Mouse (Mus musculus) liver, embryonic 13.5 days (tissue): Measurements from ENCODE around the gene Chka. TPM values are rescaled to one million over a fixed set of nuclear protein-coding genes. Genes with fewer than 3 reads are reported as not detected.

Experiments
- ATAC-seq: fragments of 200-750 bp; cut with Nextera tagmentation; 2 replicates; pipeline ENCODE4 v1.8.0; 2017; ENCODE audit warnings: low read depth, mild to moderate bottlenecking, moderate number of reproducible peaks, moderate library complexity
- DNase-seq: peaks from one replicate; pipeline ENCODE4 v3.0.0; 2022
- H3K27ac ChIP-seq: fragments of 300-500 bp; sonication (generic); 2 replicates; pipeline ENCODE4 v1.5.1; 2015; ENCODE audit warnings: moderate library complexity, mild to moderate bottlenecking, inconsistent platforms
- H3K27me3 ChIP-seq: fragments of 300-500 bp; sonication (generic); 2 replicates; pipeline ENCODE4 v1.6.1; 2015; ENCODE audit warnings: mild to moderate bottlenecking, inconsistent platforms
- H3K36me3 ChIP-seq: fragments of 300-500 bp; sonication (generic); 2 replicates; pipeline ENCODE4 v1.6.1; 2015; ENCODE audit warnings: mild to moderate bottlenecking, inconsistent platforms
- H3K4me1 ChIP-seq: fragments of 300-500 bp; sonication (generic); replicated peaks from 2 replicates; pipeline ENCODE4 v1.6.1; 2015; ENCODE audit warnings: inconsistent platforms
- H3K4me2 ChIP-seq: fragments of 300-500 bp; sonication (generic); 2 replicates; pipeline ENCODE4 v1.6.1; 2015; ENCODE audit warnings: inconsistent platforms, mild to moderate bottlenecking, moderate library complexity
- H3K4me3 ChIP-seq: fragments of 300-500 bp; sonication (generic); replicated peaks from 2 replicates; pipeline ENCODE4 v1.5.1; 2015; ENCODE audit warnings: mild to moderate bottlenecking, inconsistent platforms
- H3K9ac ChIP-seq: fragments of 300-500 bp; sonication (generic); 2 replicates; pipeline ENCODE4 v1.6.1; 2015; ENCODE audit warnings: mild to moderate bottlenecking, inconsistent platforms
- H3K9me3 ChIP-seq: fragments of 300-500 bp; sonication (generic); replicated peaks from 2 replicates; pipeline ENCODE4 v1.6.1; 2016; ENCODE audit warnings: inconsistent platforms
- WGBS: fragments of 180-500 bp; shearing (Covaris S2); methylation state at CpG from one replicate; pipeline ENCODE4 v1.1.7; 2015; ENCODE audit not compliant: insufficient replicate concordance; 5-methylcytosine and 5-hydroxymethylcytosine counted together
- polyA plus RNA-seq: library from polyadenylated mRNA; unstranded; fragments of >200 nt; fragmentation: Nextera tagmentation; extraction: Ambion mirVana; gene quantifications from 2 replicates; pipeline ENCODE4 v1.2.1, GENCODE M21; 2015

Gene Chka
- polyA plus RNA-seq, 1 experiment from 2014 or later, result 15.8 TPM

- peaks cover 23% of the 10 kb centered on the region for H3K4me1 ChIP-seq
- H3K27me3 ChIP-seq, result no peaks in the 10 kb centered on the region
- H3K36me3 ChIP-seq, result no peaks in the 10 kb centered on the region
- DNase-seq, result no peak
- H3K4me3 ChIP-seq, result no peak overlapping the region
- no peak overlapping the region for H3K9ac ChIP-seq
- H3K9me3 ChIP-seq, result no peaks in the 10 kb centered on the region
- ATAC-seq, result no peak
- 37% methylated on average over 10 of the region's 10 CpGs for WGBS
- H3K27ac ChIP-seq, result peak overlapping the region; percentile 29; the same call in 1 of the 2 replicates
- H3K4me2 ChIP-seq, result no peak overlapping the region
Observed at GRCm38 (mm10) chr19:3922661-3923371, 71.2 kb downstream of the Chka start.

- 0 out of 2 replicates have a peak, but pooled peaks have one; percentile 1 for ATAC-seq
- 54% methylated on average over 13 of the region's 13 CpGs for WGBS
Observed at GRCm38 (mm10) chr19:3923586-3923985, 72.0 kb downstream of the Chka start.

GRCm38 (mm10) chr19:3924190-3924589 is 72.6 kb downstream of the Chka start:
- no peaks in the 10 kb centered on the region for H3K36me3 ChIP-seq
- DNase-seq (no peak), ATAC-seq (no peak)
- H3K9ac ChIP-seq, result no peak overlapping the region
- H3K4me1 ChIP-seq, result peaks cover 23% of the 10 kb centered on the region
- no peak overlapping the region for H3K4me3 ChIP-seq
- H3K4me2 ChIP-seq, result no peak overlapping the region
- H3K9me3 ChIP-seq, result no peaks in the 10 kb centered on the region
- 71% methylated on average over 8 of the region's 8 CpGs for WGBS
- no peaks in the 10 kb centered on the region for H3K27me3 ChIP-seq
- H3K27ac ChIP-seq, result no peak overlapping the region

More at GRCm38 (mm10) chr19:3923586-3923985, 72.0 kb downstream of the Chka start:
- peaks cover 23% of the 10 kb centered on the region for H3K4me1 ChIP-seq
- H3K9ac ChIP-seq, result no peak overlapping the region
- H3K27ac ChIP-seq, result 0 out of 2 replicates have a peak overlapping the region, but pooled peaks have one; percentile 29
- H3K36me3 ChIP-seq, result no peaks in the 10 kb centered on the region
- no peaks in the 10 kb centered on the region for H3K27me3 ChIP-seq
- H3K4me2 ChIP-seq, result no peak overlapping the region
- no peaks in the 10 kb centered on the region for H3K9me3 ChIP-seq
- no peak overlapping the region for H3K4me3 ChIP-seq
- DNase-seq, result no peak

GRCm38 (mm10) chr19:3924868-3925267 is 73.3 kb downstream of the Chka start:
- Histone ChIP-seq H3K36me3 (no peaks in the 10 kb centered on the region), H3K4me1 (peaks cover 27% of the 10 kb centered on the region), H3K9ac (no peak overlapping the region), H3K9me3 (no peaks in the 10 kb centered on the region), H3K4me2 (no peak overlapping the region), H3K4me3 (no peak overlapping the region), H3K27ac (no peak overlapping the region), H3K27me3 (no peaks in the 10 kb centered on the region)
- DNase-seq, result no peak
- WGBS, result 69% methylated on average over 7 of the region's 7 CpGs
- ATAC-seq, result no peak

GRCm38 (mm10) chr19:3925859-3926258 is 74.3 kb downstream of the Chka start:
- ATAC-seq (no peak), DNase-seq (no peak)
- H3K9me3 ChIP-seq, result no peaks in the 10 kb centered on the region
- no peak overlapping the region for H3K4me2 ChIP-seq
- peaks cover 37% of the 10 kb centered on the region for H3K4me1 ChIP-seq
- no peak overlapping the region for H3K9ac ChIP-seq
- WGBS, result 71% methylated on average over 6 of the region's 6 CpGs
- H3K27ac ChIP-seq, result no peak overlapping the region
- no peaks in the 10 kb centered on the region for H3K27me3 ChIP-seq
- H3K36me3 ChIP-seq, result no peaks in the 10 kb centered on the region
- no peak overlapping the region for H3K4me3 ChIP-seq

- no peaks in the 10 kb centered on the region for H3K36me3 ChIP-seq
- ATAC-seq, result no peak
- no peak overlapping the region for H3K9ac ChIP-seq
- H3K27ac ChIP-seq, result peak overlapping the region; percentile 18; the same call in 1 of the 2 replicates
- 48% methylated on average over 3 of the region's 3 CpGs for WGBS
- no peak overlapping the region for H3K4me3 ChIP-seq
- no peaks in the 10 kb centered on the region for H3K9me3 ChIP-seq
- peaks cover 37% of the 10 kb centered on the region for H3K4me1 ChIP-seq
- H3K4me2 ChIP-seq, result no peak overlapping the region
- no peaks in the 10 kb centered on the region for H3K27me3 ChIP-seq
- DNase-seq, result no peak
Observed at GRCm38 (mm10) chr19:3926279-3926678, 74.7 kb downstream of the Chka start.

GRCm38 (mm10) chr19:3926685-3927084 is 75.1 kb downstream of the Chka start:
- no peaks in the 10 kb centered on the region for H3K9me3 ChIP-seq
- no peak overlapping the region for H3K9ac ChIP-seq
- H3K27ac ChIP-seq, result peak overlapping the region; percentile 18; the same call in 1 of the 2 replicates
- no peak overlapping the region for H3K4me2 ChIP-seq
- DNase-seq (no peak), ATAC-seq (no peak)
- H3K4me3 ChIP-seq, result no peak overlapping the region
- H3K27me3 ChIP-seq, result no peaks in the 10 kb centered on the region
- no peaks in the 10 kb centered on the region for H3K36me3 ChIP-seq
- WGBS, result 70% methylated on average over 6 of the region's 6 CpGs
- peaks cover 37% of the 10 kb centered on the region for H3K4me1 ChIP-seq

- DNase-seq (no peak), ATAC-seq (no peak)
- H3K36me3 ChIP-seq, result no peaks in the 10 kb centered on the region
- no peak overlapping the region for H3K27ac ChIP-seq
- no peak overlapping the region for H3K9ac ChIP-seq
- no peaks in the 10 kb centered on the region for H3K9me3 ChIP-seq
- no peak overlapping the region for H3K4me2 ChIP-seq
- WGBS, result 66% methylated on average over 4 of the region's 4 CpGs
- H3K27me3 ChIP-seq, result no peaks in the 10 kb centered on the region
- H3K4me3 ChIP-seq, result no peak overlapping the region
- peaks cover 32% of the 10 kb centered on the region for H3K4me1 ChIP-seq
Observed at GRCm38 (mm10) chr19:3927989-3928388, 76.4 kb downstream of the Chka start.

- Histone ChIP-seq H3K9ac (no peak overlapping the region), H3K36me3 (no peaks in the 10 kb centered on the region), H3K27me3 (no peaks in the 10 kb centered on the region), H3K4me1 (peaks cover 25% of the 10 kb centered on the region), H3K4me3 (no peak overlapping the region), H3K9me3 (no peaks in the 10 kb centered on the region), H3K4me2 (no peak overlapping the region), H3K27ac (0 out of 2 replicates have a peak overlapping the region, but pooled peaks have one; percentile 65)
- peak; percentile 5; the same call in 1 of the 2 replicates for ATAC-seq
- DNase-seq, result no peak
- 62% methylated on average over 4 of the region's 4 CpGs for WGBS
Observed at GRCm38 (mm10) chr19:3928779-3929178, 77.2 kb downstream of the Chka start.

- H3K4me3 ChIP-seq, result no peak within 1 kb of the TSS
- ATAC-seq (peak; percentile 67), DNase-seq (no peak)
- no peak within 1 kb of the TSS for H3K9ac ChIP-seq
- H3K4me2 ChIP-seq, result no peak within 1 kb of the TSS
- no peaks in the 10 kb centered on the region for H3K9me3 ChIP-seq
- H3K36me3 ChIP-seq, result no peaks in the 10 kb centered on the region
- peaks cover 22% of the 10 kb centered on the region for H3K4me1 ChIP-seq
- no peaks in the 10 kb centered on the region for H3K27me3 ChIP-seq
- H3K27ac ChIP-seq, result peak within 1 kb of the TSS; percentile 65
- 30% methylated on average over 12 of the region's 12 CpGs for WGBS
Observed at GRCm38 (mm10) chr19:3929211-3929941, 77.8 kb downstream of the Chka start, which contains the start of gene Aldh3b1. Gene Aldh3b1, minus strand, starts transcription at chr19:3929808.

GRCm38 (mm10) chr19:3930262-3931057 is 78.9 kb downstream of the Chka start:
- Histone ChIP-seq H3K4me2 (no peak overlapping the region), H3K4me3 (no peak overlapping the region), H3K27ac (peak overlapping the region; percentile 65), H3K27me3 (peaks cover 5% of the 10 kb centered on the region), H3K9ac (no peak overlapping the region), H3K4me1 (peaks cover 21% of the 10 kb centered on the region), H3K36me3 (no peaks in the 10 kb centered on the region), H3K9me3 (no peaks in the 10 kb centered on the region)
- DNase-seq, result no peak
- ATAC-seq, result no peak
- 72% methylated on average over 21 of the region's 21 CpGs for WGBS
